Mouse (Mus musculus): ENCODE measurements around the gene Zfr2. TPM values are rescaled to one million over a fixed set of nuclear protein-coding genes. Genes with fewer than 3 reads are reported as not detected.

Zfr2 gene
- total and polyA plus RNA-seq, 2 experiments from 2014 or later, result 21.9 to 64.1 TPM

GRCm38 (mm10) chr10:81284719-81285118 is 51.8 kb downstream of the Zfr2 start:
- 0 out of 2 replicates have a peak, but pooled peaks cover 2% of the 10 kb centered on the region for H3K4me1 ChIP-seq (ENCODE audit: insufficient read depth, low read length)
- H3K9me3 ChIP-seq (ENCODE audit: low read length), result no peaks in the 10 kb centered on the region
- no peak for TF ChIP-seq CTCF (IDR thresholded peaks at IDR 0.05; ENCODE audit: low read depth)
- H3K4me3 ChIP-seq (ENCODE audit: low read length), result peak overlapping the region; percentile 46; the same call in 1 of the 2 replicates
- 13% methylated on average over 17 of the region's 17 CpGs for WGBS
- no peak overlapping the region for H3K27ac ChIP-seq
- ATAC-seq (no peak), DNase-seq (ENCODE audit: low spot score) (no peak)
- H3K4me2 ChIP-seq (ENCODE audit: low read depth, low read length), result peak overlapping the region; percentile 71; the same call in 1 of the 2 replicates
- no peaks in the 10 kb centered on the region for H3K36me3 ChIP-seq (ENCODE audit: insufficient read depth, low read length)
- H3K27me3 ChIP-seq (ENCODE audit: insufficient read depth, low read length), result peaks cover 6% of the 10 kb centered on the region; the same call in 1 of the 2 replicates
- no peak overlapping the region for H3K9ac ChIP-seq (replicated peaks; ENCODE audit: low read length)

- Histone ChIP-seq H3K36me3 (ENCODE audit: insufficient read depth, low read length) (no peaks in the 10 kb centered on the region), H3K4me2 (ENCODE audit: low read depth, low read length) (peak overlapping the region; percentile 71), H3K27me3 (ENCODE audit: insufficient read depth, low read length) (peaks cover 6% of the 10 kb centered on the region; the same call in 1 of the 2 replicates), H3K4me1 (ENCODE audit: insufficient read depth, low read length) (0 out of 2 replicates have a peak, but pooled peaks cover 2% of the 10 kb centered on the region), H3K9me3 (ENCODE audit: low read length) (no peaks in the 10 kb centered on the region), H3K9ac (replicated peaks; ENCODE audit: low read length) (peak overlapping the region; percentile 50), H3K4me3 (ENCODE audit: low read length) (peak overlapping the region; percentile 46), H3K27ac (no peak overlapping the region)
- DNase-seq (ENCODE audit: low spot score) (peak; percentile 93), ATAC-seq (peak; percentile 79)
- WGBS, result 2% methylated on average over 49 of the region's 54 CpGs
- TF ChIP-seq CTCF (IDR thresholded peaks at IDR 0.05; ENCODE audit: low read depth), result no peak; the same call in 1 of the 2 replicates
Measured at GRCm38 (mm10) chr10:81285694-81286450, 52.9 kb downstream of the Zfr2 start.

GRCm38 (mm10) chr10:81286586-81286985 is 53.6 kb downstream of the Zfr2 start:
- H3K4me1 ChIP-seq (ENCODE audit: insufficient read depth, low read length), result 0 out of 2 replicates have a peak, but pooled peaks cover 2% of the 10 kb centered on the region
- H3K4me3 ChIP-seq (ENCODE audit: low read length), result no peak overlapping the region
- DNase-seq (ENCODE audit: low spot score), result no peak
- H3K4me2 ChIP-seq (ENCODE audit: low read depth, low read length), result no peak overlapping the region
- no peak for ATAC-seq
- H3K36me3 ChIP-seq (ENCODE audit: insufficient read depth, low read length), result no peaks in the 10 kb centered on the region
- H3K27ac ChIP-seq, result no peak overlapping the region
- no peak overlapping the region for H3K9ac ChIP-seq (replicated peaks; ENCODE audit: low read length)
- no peak for TF ChIP-seq CTCF (IDR thresholded peaks at IDR 0.05; ENCODE audit: low read depth)
- 51% methylated on average over 6 of the region's 6 CpGs for whole genome bisulfite sequencing
- H3K9me3 ChIP-seq (ENCODE audit: low read length), result no peaks in the 10 kb centered on the region
- H3K27me3 ChIP-seq (ENCODE audit: insufficient read depth, low read length), result peaks cover 6% of the 10 kb centered on the region; the same call in 1 of the 2 replicates

- peaks cover 6% of the 10 kb centered on the region; the same call in 1 of the 2 replicates for H3K27me3 ChIP-seq (ENCODE audit: insufficient read depth, low read length)
- no peak overlapping the region for H3K4me2 ChIP-seq (ENCODE audit: low read depth, low read length)
- 0 out of 2 replicates have a peak, but pooled peaks cover 2% of the 10 kb centered on the region for H3K4me1 ChIP-seq (ENCODE audit: insufficient read depth, low read length)
- no peaks in the 10 kb centered on the region for H3K9me3 ChIP-seq (ENCODE audit: low read length)
- no peak overlapping the region for H3K27ac ChIP-seq
- H3K36me3 ChIP-seq (ENCODE audit: insufficient read depth, low read length), result no peaks in the 10 kb centered on the region
- H3K4me3 ChIP-seq (ENCODE audit: low read length), result no peak overlapping the region
- 68% methylated on average over 8 of the region's 8 CpGs for WGBS
- DNase-seq (ENCODE audit: low spot score) (peak; percentile 44), ATAC-seq (no peak)
- TF ChIP-seq CTCF (IDR thresholded peaks at IDR 0.05; ENCODE audit: low read depth), result peak; percentile 87
- H3K9ac ChIP-seq (replicated peaks; ENCODE audit: low read length), result no peak overlapping the region
Measured at GRCm38 (mm10) chr10:81287513-81288157, 54.7 kb downstream of the Zfr2 start.

GRCm38 (mm10) chr10:81288601-81289000 is 55.6 kb downstream of the Zfr2 start:
- WGBS, result 41% methylated on average over 6 of the region's 6 CpGs
- Histone ChIP-seq H3K9me3 (ENCODE audit: low read length) (no peaks in the 10 kb centered on the region), H3K4me2 (ENCODE audit: low read depth, low read length) (no peak overlapping the region), H3K36me3 (ENCODE audit: insufficient read depth, low read length) (no peaks in the 10 kb centered on the region), H3K9ac (replicated peaks; ENCODE audit: low read length) (no peak overlapping the region), H3K4me3 (ENCODE audit: low read length) (no peak overlapping the region), H3K4me1 (ENCODE audit: insufficient read depth, low read length) (0 out of 2 replicates have a peak, but pooled peaks cover 2% of the 10 kb centered on the region), H3K27me3 (ENCODE audit: insufficient read depth, low read length) (peaks cover 6% of the 10 kb centered on the region; the same call in 1 of the 2 replicates), H3K27ac (no peak overlapping the region)
- TF ChIP-seq CTCF (IDR thresholded peaks at IDR 0.05; ENCODE audit: low read depth), result peak; percentile 66
- ATAC-seq, result no peak
- peak; percentile 38 for DNase-seq (ENCODE audit: low spot score)

GRCm38 (mm10) chr10:81289278-81289677 is 56.3 kb downstream of the Zfr2 start:
- Histone ChIP-seq H3K4me2 (ENCODE audit: low read depth, low read length) (no peak overlapping the region), H3K4me3 (ENCODE audit: low read length) (no peak overlapping the region), H3K9ac (replicated peaks; ENCODE audit: low read length) (no peak overlapping the region), H3K36me3 (ENCODE audit: insufficient read depth, low read length) (no peaks in the 10 kb centered on the region), H3K9me3 (ENCODE audit: low read length) (no peaks in the 10 kb centered on the region), H3K27ac (no peak overlapping the region), H3K27me3 (ENCODE audit: insufficient read depth, low read length) (peaks cover 6% of the 10 kb centered on the region; the same call in 1 of the 2 replicates), H3K4me1 (ENCODE audit: insufficient read depth, low read length) (peaks cover 8% of the 10 kb centered on the region; the same call in 1 of the 2 replicates)
- no peak for ATAC-seq
- DNase-seq (ENCODE audit: low spot score), result peak; percentile 77
- peak; percentile 96 for TF ChIP-seq CTCF (IDR thresholded peaks at IDR 0.05; ENCODE audit: low read depth)
- WGBS, result 3% methylated on average over 7 of the region's 7 CpGs
